Mouse (Mus musculus) stomach, embryonic 15.5 days (tissue): ENCODE measurements at regions not wholly inside any gene's neighbourhood (a gene's known extent, or its start where the extent isn't known, plus 50 kb on each side); places are given as distances from the start of the nearest gene placed in this dataset.

Experiments used
- ATAC-seq: fragments of 200-750 bp; cut with Nextera tagmentation; 2 replicates; pipeline ENCODE4 v1.8.0; 2017; ENCODE audit warnings: low read depth, moderate number of reproducible peaks, moderate TSS enrichment; ENCODE audit not compliant: insufficient read depth, low FRiP score
- H3K27ac ChIP-seq: fragments of 300-500 bp; sonication (generic); 2 replicates; pipeline ENCODE4 v1.5.1; 2015; ENCODE audit warnings: mild to moderate bottlenecking, inconsistent platforms
- H3K27me3 ChIP-seq: fragments of 300-500 bp; sonication (generic); replicated peaks from 2 replicates; pipeline ENCODE4 v1.6.1; 2015; ENCODE audit warnings: inconsistent platforms
- H3K36me3 ChIP-seq: fragments of 300-500 bp; sonication (generic); 2 replicates; pipeline ENCODE4 v1.6.1; 2015; ENCODE audit warnings: inconsistent platforms
- H3K4me1 ChIP-seq: fragments of 300-500 bp; sonication (generic); 2 replicates; pipeline ENCODE4 v1.6.1; 2015; ENCODE audit warnings: inconsistent platforms
- H3K4me2 ChIP-seq: fragments of 300-500 bp; sonication (generic); 2 replicates; pipeline ENCODE4 v1.6.1; 2015; ENCODE audit warnings: mild to moderate bottlenecking, inconsistent platforms
- H3K4me3 ChIP-seq: fragments of 300-500 bp; sonication (generic); replicated peaks from 2 replicates; pipeline ENCODE4 v1.5.1; 2015; ENCODE audit warnings: inconsistent platforms
- H3K9ac ChIP-seq: fragments of 300-500 bp; sonication (generic); 2 replicates; pipeline ENCODE4 v1.6.1; 2015; ENCODE audit warnings: inconsistent platforms
- H3K9me3 ChIP-seq: fragments of 300-500 bp; sonication (generic); 2 replicates; pipeline ENCODE4 v1.6.1; 2016; ENCODE audit warnings: inconsistent platforms
- WGBS: fragments of 180-500 bp; shearing (Covaris S2); methylation state at CpG from one replicate; pipeline ENCODE4 v1.1.7; 2015; 5-methylcytosine and 5-hydroxymethylcytosine counted together

GRCm38 (mm10) chr3:15224452-15224851, 107.7 kb downstream of the Gm9733 start:
- Histone ChIP-seq H3K4me3 (no peak overlapping the region), H3K9me3 (no peaks in the 10 kb centered on the region), H3K9ac (no peak overlapping the region), H3K27me3 (no peaks in the 10 kb centered on the region), H3K4me2 (no peak overlapping the region), H3K4me1 (no peaks in the 10 kb centered on the region), H3K36me3 (no peaks in the 10 kb centered on the region), H3K27ac (no peak overlapping the region)
- ATAC-seq = no peak
- 35% methylated on average over 1 of the region's 1 CpGs for WGBS

- Histone ChIP-seq H3K9me3 (no peaks in the 10 kb centered on the region), H3K27me3 (no peaks in the 10 kb centered on the region), H3K36me3 (no peaks in the 10 kb centered on the region), H3K9ac (no peak overlapping the region), H3K27ac (no peak overlapping the region), H3K4me2 (no peak overlapping the region), H3K4me1 (no peaks in the 10 kb centered on the region), H3K4me3 (no peak overlapping the region)
- ATAC-seq = no peak
- WGBS = 73% methylated on average over 2 of the region's 2 CpGs
Measured at GRCm38 (mm10) chr3:15228641-15229040, 103.5 kb downstream of the Gm9733 start.

GRCm38 (mm10) chr3:15230204-15230603, 101.9 kb downstream of the Gm9733 start:
- 74% methylated on average over 6 of the region's 6 CpGs for WGBS
- Histone ChIP-seq H3K4me2 (no peak overlapping the region), H3K27ac (no peak overlapping the region), H3K9me3 (no peaks in the 10 kb centered on the region), H3K27me3 (no peaks in the 10 kb centered on the region), H3K9ac (no peak overlapping the region), H3K4me3 (no peak overlapping the region), H3K4me1 (no peaks in the 10 kb centered on the region), H3K36me3 (no peaks in the 10 kb centered on the region)
- no peak for ATAC-seq

- no peak overlapping the region for H3K9ac ChIP-seq
- H3K27ac ChIP-seq = no peak overlapping the region
- H3K27me3 ChIP-seq = no peaks in the 10 kb centered on the region
- no peak for ATAC-seq
- WGBS = 36% methylated on average over 3 of the region's 3 CpGs
- H3K4me1 ChIP-seq = no peaks in the 10 kb centered on the region
- no peaks in the 10 kb centered on the region for H3K9me3 ChIP-seq
- H3K4me3 ChIP-seq = no peak overlapping the region
- H3K36me3 ChIP-seq = no peaks in the 10 kb centered on the region
- no peak overlapping the region for H3K4me2 ChIP-seq
Measured at GRCm38 (mm10) chr3:15231433-15231832, 100.7 kb downstream of the Gm9733 start.

- Histone ChIP-seq H3K27ac (no peak overlapping the region), H3K4me2 (no peak overlapping the region), H3K9ac (no peak overlapping the region), H3K27me3 (no peaks in the 10 kb centered on the region), H3K4me1 (no peaks in the 10 kb centered on the region), H3K36me3 (no peaks in the 10 kb centered on the region), H3K9me3 (no peaks in the 10 kb centered on the region), H3K4me3 (no peak overlapping the region)
- WGBS = 65% methylated on average over 5 of the region's 5 CpGs
- ATAC-seq = no peak
Measured at GRCm38 (mm10) chr3:15237817-15238432, 94.2 kb downstream of the Gm9733 start.

GRCm38 (mm10) chr3:15242388-15242787, 89.7 kb downstream of the Gm9733 start:
- Histone ChIP-seq H3K36me3 (no peaks in the 10 kb centered on the region), H3K4me3 (no peak overlapping the region), H3K4me1 (no peaks in the 10 kb centered on the region), H3K9me3 (no peaks in the 10 kb centered on the region), H3K27me3 (no peaks in the 10 kb centered on the region), H3K9ac (no peak overlapping the region), H3K4me2 (no peak overlapping the region), H3K27ac (no peak overlapping the region)
- ATAC-seq = no peak

GRCm38 (mm10) chr3:15243584-15243983, 88.5 kb downstream of the Gm9733 start:
- no peaks in the 10 kb centered on the region for H3K36me3 ChIP-seq
- H3K4me3 ChIP-seq = no peak overlapping the region
- H3K4me1 ChIP-seq = no peaks in the 10 kb centered on the region
- no peaks in the 10 kb centered on the region for H3K27me3 ChIP-seq
- 50% methylated on average over 5 of the region's 5 CpGs for WGBS
- no peak overlapping the region for H3K27ac ChIP-seq
- H3K9me3 ChIP-seq = no peaks in the 10 kb centered on the region
- no peak for ATAC-seq
- H3K4me2 ChIP-seq = no peak overlapping the region
- H3K9ac ChIP-seq = no peak overlapping the region

- H3K9me3 ChIP-seq = no peaks in the 10 kb centered on the region
- H3K4me1 ChIP-seq = no peaks in the 10 kb centered on the region
- H3K27ac ChIP-seq = no peak overlapping the region
- H3K36me3 ChIP-seq = no peaks in the 10 kb centered on the region
- H3K4me2 ChIP-seq = no peak overlapping the region
- no peak overlapping the region for H3K4me3 ChIP-seq
- H3K9ac ChIP-seq = no peak overlapping the region
- 25% methylated on average over 6 of the region's 6 CpGs for WGBS
- H3K27me3 ChIP-seq = no peaks in the 10 kb centered on the region
- no peak for ATAC-seq
Measured at GRCm38 (mm10) chr3:15244999-15245398, 87.1 kb downstream of the Gm9733 start.
